Mouse (Mus musculus): Measurements from ENCODE around the gene Ostn.

GRCm38 (mm10) chr16:27360059-27360458 lies 52.8 kb downstream of the Ostn start:
- TF ChIP-seq CTCF (IDR thresholded peaks at IDR 0.05; ENCODE audit: extremely low read depth, insufficient read length, insufficient replicate concordance, low read depth, low read length) (no peak), POLR2A (IDR thresholded peaks at IDR 0.05; ENCODE audit: low read depth, low read length) (no peak)
